8 mouse cellular contexts compared by ENCODE assay signal in the genomic region with DNA sequence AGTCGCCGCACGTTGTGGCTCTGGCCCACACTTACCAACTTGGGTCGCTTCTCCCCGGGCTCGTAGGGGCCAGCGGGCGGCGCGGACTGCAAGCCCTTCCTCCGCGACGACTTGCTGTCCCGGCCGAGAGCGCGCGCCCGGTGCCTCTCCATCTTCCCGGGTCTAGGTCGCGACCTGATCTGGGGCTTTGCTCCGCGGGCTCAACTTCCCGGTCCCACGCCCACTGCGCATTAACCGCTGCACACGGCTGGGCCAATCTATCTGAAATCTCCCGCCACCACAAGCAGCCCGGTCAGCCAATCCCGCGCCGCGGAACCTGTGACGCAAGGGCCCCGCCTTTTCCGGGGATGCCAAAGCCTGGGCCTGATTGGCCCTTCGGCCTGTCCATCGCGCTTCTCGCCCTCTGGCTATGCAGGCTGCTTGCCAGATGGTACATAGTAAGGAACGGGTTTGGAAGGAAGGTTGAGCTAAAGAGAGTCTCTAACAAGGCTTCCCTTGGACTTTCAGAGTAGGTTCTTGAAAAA. TPM values are rescaled to one million over a fixed set of nuclear protein-coding genes. Genes with fewer than 3 reads are reported as not detected.
DNase-seq lines count a peak whose midpoint lies in the region; ATAC-seq lines count a peak whose summit lies in the region.

Diaph3 (minus strand) TSS at position 273 of the 524 bp plus-strand sequence.

- no peaks in the 10 kb centered on the region for H3K9me3 ChIP-seq in heart, embryonic 14.5 days (ENCODE audit: control insufficient read depth, low read length)
- H3K9me3 ChIP-seq in liver, embryonic 13.5 days (replicated peaks) = no peaks in the 10 kb centered on the region
- H3K9me3 ChIP-seq in stomach, embryonic 16.5 days (replicated peaks; ENCODE audit: control insufficient read depth, low read length) = no peaks in the 10 kb centered on the region

- H3K27ac ChIP-seq in heart, embryonic 14.5 days (replicated peaks in 1 of 2; ENCODE audit: control insufficient read depth in 1 of 2, insufficient read depth in 1 of 2, low read depth in 2 of 2, low read length in 2 of 2) = peak within 1 kb of the TSS; percentile 60 to 68
- peak within 1 kb of the TSS; percentile 82 for H3K27ac ChIP-seq in liver, embryonic 13.5 days
- H3K27ac ChIP-seq in stomach, embryonic 16.5 days (ENCODE audit: low read length) = peak within 1 kb of the TSS; percentile 79

- H3K4me1 ChIP-seq in heart, embryonic 14.5 days (ENCODE audit: control insufficient read depth in 2 of 2, insufficient read depth in 2 of 2, low read length in 2 of 2) = peaks cover 3 to 8% of the 10 kb centered on the region in 2 experiments; a peak in 2 of 4 replicates
- H3K4me1 ChIP-seq in liver, embryonic 13.5 days (replicated peaks) = peaks cover 34% of the 10 kb centered on the region
- peaks cover 3% of the 10 kb centered on the region; the same call in 1 of the 2 replicates for H3K4me1 ChIP-seq in stomach, embryonic 16.5 days (ENCODE audit: control insufficient read depth, insufficient read depth, low read length)

- peak; percentile 97 for ATAC-seq in CD4-positive, CD25-positive, alpha-beta regulatory T cell, adult 4 months
- peak; percentile 99 for ATAC-seq in heart, embryonic 14.5 days (ENCODE audit: insufficient number of reproducible peaks, insufficient read depth, low FRiP score, low read depth)
- ATAC-seq in liver, embryonic 13.5 days (ENCODE audit: low read depth) = peak; percentile 99
- peak; percentile 99 for ATAC-seq in stomach, embryonic 16.5 days (ENCODE audit: insufficient read depth, low FRiP score)

- peak; percentile 98 for DNase-seq in c-Kit-negative CD71-positive TER-119-positive erythroid progenitor cells, embryonic 14.5 days (ENCODE audit: low read depth, low spot score)
- peak; percentile 88 for DNase-seq in fibroblast of lung, adult 2 months (ENCODE audit: low read depth)
- DNase-seq in kidney, postnatal 14 days = peak; percentile 97
- DNase-seq in liver, embryonic 13.5 days = peak; percentile 98
- DNase-seq in neural tube, embryonic 10.5 days (ENCODE audit: extremely low spot score, low spot score) = peak; percentile 99

- peak within 1 kb of the TSS; percentile 74 for H3K9ac ChIP-seq in heart, embryonic 14.5 days (ENCODE audit: low read length)
- H3K9ac ChIP-seq in liver, embryonic 13.5 days = peak within 1 kb of the TSS; percentile 86
- peak within 1 kb of the TSS; percentile 79 for H3K9ac ChIP-seq in stomach, embryonic 16.5 days (ENCODE audit: low read length)

- peak within 1 kb of the TSS; percentile 62 to 78 for H3K4me3 ChIP-seq in heart, embryonic 14.5 days (ENCODE audit: control insufficient read depth in 1 of 2, insufficient read depth in 1 of 2, low read depth in 1 of 2, low read length in 2 of 2)
- H3K4me3 ChIP-seq in liver, embryonic 13.5 days (replicated peaks) = peak within 1 kb of the TSS; percentile 75
- H3K4me3 ChIP-seq in stomach, embryonic 16.5 days (replicated peaks; ENCODE audit: low read length) = peak within 1 kb of the TSS; percentile 86

- H3K36me3 ChIP-seq in heart, embryonic 14.5 days (ENCODE audit: control insufficient read depth, insufficient read depth, low read length) = 0 out of 2 replicates have a peak, but pooled peaks cover 3% of the 10 kb centered on the region
- peaks cover 15% of the 10 kb centered on the region for H3K36me3 ChIP-seq in liver, embryonic 13.5 days
- H3K36me3 ChIP-seq in stomach, embryonic 16.5 days (ENCODE audit: control insufficient read depth, insufficient read depth, low read length) = no peaks in the 10 kb centered on the region

- no peaks in the 10 kb centered on the region for H3K27me3 ChIP-seq in heart, embryonic 14.5 days (ENCODE audit: control insufficient read depth, insufficient read depth, low read length)
- no peaks in the 10 kb centered on the region for H3K27me3 ChIP-seq in liver, embryonic 13.5 days
- H3K27me3 ChIP-seq in stomach, embryonic 16.5 days (ENCODE audit: control insufficient read depth, insufficient read depth, low read length) = no peaks in the 10 kb centered on the region

- peak within 1 kb of the TSS; percentile 76 for H3K4me2 ChIP-seq in heart, embryonic 14.5 days (ENCODE audit: low read length)
- peak within 1 kb of the TSS; percentile 70 for H3K4me2 ChIP-seq in liver, embryonic 13.5 days
- H3K4me2 ChIP-seq in stomach, embryonic 16.5 days (ENCODE audit: low read depth, low read length) = peak within 1 kb of the TSS; percentile 72

- under 1% methylated on average over 40 of the region's 43 CpGs for WGBS in heart, embryonic 14.5 days
- WGBS in liver, embryonic 13.5 days (ENCODE audit: insufficient replicate concordance) = under 1% methylated on average over 43 of the region's 43 CpGs
- WGBS in stomach, embryonic 16.5 days = under 1% methylated on average over 43 of the region's 43 CpGs

RNA-seq across cellular contexts. Expression of gene Diaph3, which starts in this region (rescaled TPM):
- polyA plus RNA-seq in CD4-positive, CD25-positive, alpha-beta regulatory T cell, adult 4 months (2017; shearing (Covaris generic)) = 1 to 10 TPM; 4.2 to 4.3 TPM
- 14.0 and 15.3 TPM in 2 replicates for polyA plus RNA-seq in heart, embryonic 14.5 days (2014; fragmentation: Nextera tagmentation; extraction: Ambion mirVana)
- polyA plus RNA-seq in liver, embryonic 13.5 days (2015; fragmentation: Nextera tagmentation; extraction: Ambion mirVana) = 17.5 and 19.3 TPM in 2 replicates
- 8.7 and 9.4 TPM in 2 replicates for polyA plus RNA-seq in stomach, embryonic 16.5 days (2015; fragmentation: Nextera tagmentation; extraction: Ambion mirVana)

Comparison
In these comparisons a context has a peak if more than half of its experiments do, and no peak if none do; other contexts are left out.
1. Peak in every context shown above with its lines: DNase-seq, ATAC-seq, H3K4me3 ChIP-seq and H3K27ac ChIP-seq.